Mouse (Mus musculus): ENCODE results near the gene Poc1b.

DNA sequence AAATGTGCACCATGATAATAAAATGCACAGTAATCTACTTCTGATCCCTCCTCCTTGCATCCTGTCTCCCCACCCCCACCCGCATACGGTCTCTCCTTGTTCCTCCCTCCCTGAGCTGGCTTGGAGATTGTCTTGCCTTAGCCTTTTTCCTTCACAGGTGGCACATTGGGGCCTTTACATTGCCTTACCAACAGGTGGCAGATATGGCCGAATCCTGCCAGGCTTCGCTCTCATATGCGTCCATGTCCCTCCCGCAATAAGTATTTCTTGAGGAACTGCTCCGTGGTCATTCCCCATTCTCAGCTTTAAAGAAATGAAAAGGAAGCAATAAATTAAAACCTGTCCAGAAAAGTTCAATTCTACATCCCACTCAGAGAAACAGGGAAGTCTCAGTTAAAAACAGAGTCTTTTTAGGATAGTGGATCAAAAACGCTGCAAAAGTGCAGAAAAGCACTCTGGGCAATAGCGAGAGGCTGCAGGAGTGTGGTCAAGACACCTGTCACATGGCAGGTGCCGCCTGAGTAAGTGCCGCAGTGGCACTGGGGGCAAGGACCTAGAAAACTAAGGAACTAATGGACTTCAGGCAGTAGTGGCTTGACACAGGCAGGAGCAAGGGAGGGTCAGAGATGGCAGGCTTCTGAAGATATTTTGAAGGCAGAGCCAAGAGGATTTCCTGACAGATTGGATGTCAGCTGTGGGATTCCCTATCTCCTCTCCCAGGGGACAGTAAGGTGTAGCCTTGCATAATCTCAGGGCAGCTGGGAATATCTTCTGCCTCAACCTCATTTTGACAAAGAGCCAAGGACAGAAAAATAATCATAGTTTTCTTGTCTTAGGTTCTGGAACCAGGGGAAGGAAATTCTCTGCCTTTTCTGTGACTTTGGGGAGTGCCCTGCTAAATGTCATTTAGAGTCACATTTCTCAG, 62.3 kb downstream of the Poc1b start:
- TF ChIP-seq POLR2A (IDR thresholded peaks at IDR 0.05; ENCODE audit: control insufficient read depth, extremely low read depth, insufficient read depth, low read length, poor library complexity) (no peak), CTCF (IDR thresholded peaks at IDR 0.05; ENCODE audit: borderline replicate concordance, control insufficient read depth, extremely low read depth, insufficient read depth, low read length, poor library complexity) (no peak)

All from thymus, adult 2 months (tissue).